Mouse (Mus musculus) liver, postnatal 0 days (tissue): ENCODE results near the gene Fat4.

Experiments
- CTCF ChIP-seq: sonication (generic); IDR thresholded peaks from 2 replicates; pipeline ENCODE4 v1.5.1; 2016; ENCODE audit warnings: antibody characterized with exemption, low read depth
- EP300 ChIP-seq: IDR thresholded peaks from 2 replicates; pipeline ENCODE4 v1.6.1; 2016; ENCODE audit warnings: antibody characterized with exemption, low read depth, mild to moderate bottlenecking

GRCm38 (mm10) chr3:38912768-38913487, 26.2 kb downstream of the Fat4 start:
- TF ChIP-seq CTCF: no peak
- no peak for TF ChIP-seq EP300
